Mouse (Mus musculus): ENCODE measurements at regions not wholly inside any gene's neighbourhood (a gene's known extent, or its start where the extent isn't known, plus 50 kb on each side); places are given as distances from the start of the nearest gene placed in this dataset.

- DNase-seq: no peak
Observed at GRCm38 (mm10) chr17:22795213-22795612, 71.7 kb downstream of the Zfp945 start.

DNA sequence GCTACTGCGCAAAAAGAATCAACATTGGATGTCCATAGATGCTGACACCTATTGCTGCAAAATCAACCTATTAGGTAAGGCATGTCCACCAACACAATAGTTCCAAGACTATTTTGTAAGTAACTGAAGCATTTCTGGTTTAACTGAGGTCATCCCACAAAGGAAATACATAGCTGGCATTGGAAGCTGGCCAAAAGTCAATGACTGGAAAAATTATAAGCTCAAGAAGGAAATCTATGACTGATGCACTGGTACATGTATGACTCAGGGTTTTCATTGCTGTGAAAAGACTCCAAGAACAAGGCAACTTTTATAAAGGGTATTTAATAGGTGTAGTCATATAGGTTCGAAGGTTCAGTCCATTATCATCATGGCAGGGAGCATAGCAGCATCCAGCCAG lies 82.5 kb downstream of the Zfp945 start:
- DNase-seq: no peak

DNA sequence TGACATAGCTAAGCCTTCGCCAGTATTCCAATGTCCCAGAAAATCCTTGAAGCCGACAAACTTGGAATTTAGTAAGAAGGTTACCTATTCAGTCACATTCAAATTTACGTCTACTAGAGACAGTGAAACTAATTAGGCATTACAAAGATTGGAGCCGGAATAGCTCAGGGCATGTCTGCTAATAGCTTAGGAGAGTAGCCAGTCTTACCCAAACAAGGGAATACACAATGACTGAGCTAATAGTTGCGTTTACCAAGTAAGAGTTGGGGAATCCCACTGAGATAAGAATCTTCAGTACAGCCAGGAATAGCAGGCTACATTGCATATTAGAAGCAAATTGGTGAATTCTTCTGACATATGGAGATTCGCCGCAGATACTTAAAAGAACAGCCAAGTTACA lies 121.2 kb downstream of the Zfp945 start:
- DNase-seq: no peak

GRCm38 (mm10) chr17:22739581-22740178 lies 127.3 kb downstream of the Zfp945 start:
- DNase-seq: peak; percentile 42

GRCm38 (mm10) chr17:22739173-22739572 lies 127.8 kb downstream of the Zfp945 start:
- DNase-seq: no peak

GRCm38 (mm10) chr17:22736360-22736759 lies 130.6 kb downstream of the Zfp945 start:
- no peak for DNase-seq
